Mouse (Mus musculus) C2C12 (cell line): ENCODE measurements around the gene Aldh3b3.

Source experiments
- CTCF ChIP-seq: IDR thresholded peaks from one replicate; pipeline ENCODE4 v1.5.1; 2011; ENCODE audit not compliant: control insufficient read depth, insufficient read depth, insufficient read length
- MAX ChIP-seq: IDR thresholded peaks from one replicate; pipeline ENCODE4 v1.6.1; 2011; ENCODE audit warnings: mild to moderate bottlenecking, control low read depth
- MYOD1 ChIP-seq: IDR thresholded peaks from one replicate; pipeline ENCODE4 v1.6.1; 2011; ENCODE audit warnings: low read depth; ENCODE audit not compliant: control insufficient read depth, insufficient read length
- MYOG ChIP-seq: IDR thresholded peaks from one replicate; pipeline ENCODE4 v1.6.1; 2011; ENCODE audit not compliant: control insufficient read depth, insufficient read length; ENCODE audit errors: extremely low read depth

DNA sequence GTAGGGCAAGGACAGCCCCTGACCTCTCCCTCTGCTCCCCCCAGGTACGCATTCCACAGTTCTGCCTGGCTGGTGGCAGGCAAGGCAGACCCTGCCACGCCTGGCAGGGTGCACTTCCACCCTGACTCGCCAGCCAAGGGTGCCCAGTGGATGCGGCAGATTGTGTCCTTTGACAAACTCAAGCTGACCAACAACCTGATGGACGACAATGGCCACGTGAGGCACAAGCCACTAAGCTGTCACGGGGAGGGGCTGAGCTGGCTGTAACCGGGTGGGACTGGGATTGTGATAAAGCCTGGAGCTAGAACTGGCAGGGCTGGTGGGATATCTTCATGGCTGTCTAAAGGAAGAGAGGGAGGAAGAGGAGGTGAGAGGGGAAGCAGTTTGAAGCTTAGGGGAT, 38.8 kb downstream of the Aldh3b3 start:
- TF ChIP-seq CTCF (no peak), MYOD1 (no peak), MAX (no peak), MYOG (no peak)
